Mouse (Mus musculus) CH12.LX (cell line): ENCODE results near the gene Cmklr1. TPM values are rescaled to one million over a fixed set of nuclear protein-coding genes. Genes with fewer than 3 reads are reported as not detected.
A peak's percentile ranks its signal among the peaks of the same experiment; 100 is the strongest.

Experiments
- DNase-seq: peaks from one replicate; pipeline ENCODE4 v3.0.0-alpha.2; 2013; ENCODE audit errors: extremely low read depth
- H3K27ac ChIP-seq: 2 replicates; pipeline ENCODE4 v1.5.1; 2012; ENCODE audit warnings: low read depth, mild to moderate bottlenecking, control low read depth, moderate library complexity; ENCODE audit not compliant: insufficient read depth
- H3K27me3 ChIP-seq: replicated peaks from 2 replicates; pipeline ENCODE3; 2012; ENCODE audit warnings: inconsistent platforms
- H3K36me3 ChIP-seq, 2 experiments: replicated peaks in 1 of 2; 2 replicates each; pipeline versions ENCODE3 to v1.6.1; 2012; ENCODE audit warnings: inconsistent platforms in 1 of 2, low read length in 1 of 2, mild to moderate bottlenecking in 1 of 2, mixed read lengths in 1 of 2, moderate library complexity in 1 of 2; ENCODE audit not compliant: control insufficient read depth in 1 of 2, insufficient read depth in 1 of 2
- H3K4me1 ChIP-seq, 2 experiments: 2 replicates each; pipeline ENCODE4 v1.6.1; 2012; ENCODE audit warnings: inconsistent platforms in 1 of 2, moderate library complexity in 1 of 2; ENCODE audit not compliant: insufficient read depth in 2 of 2, control insufficient read depth in 1 of 2
- H3K4me2 ChIP-seq: 2 replicates; pipeline ENCODE4 v1.6.1; 2012; ENCODE audit warnings: low read depth, mild to moderate bottlenecking, control low read depth; ENCODE audit not compliant: poor library complexity, insufficient read depth, severe bottlenecking
- H3K4me3 ChIP-seq, 3 experiments: fragments of 150-350 bp in 1 of 3; sonication (generic) in 1 of 3; replicated peaks in 1 of 3; 2 replicates each; pipeline versions ENCODE3 to v1.5.1; 2011 to 2012; ENCODE audit warnings: low read depth in 2 of 3, low read length in 2 of 3, mild to moderate bottlenecking in 2 of 3, moderate library complexity in 2 of 3, control low read depth in 1 of 3, improper control_type of control experiment in 1 of 3, inconsistent platforms in 1 of 3, mixed read lengths in 1 of 3; ENCODE audit not compliant: poor library complexity in 1 of 3
- H3K79me2 ChIP-seq: replicated peaks from 2 replicates; pipeline ENCODE4 v1.6.1; 2012; ENCODE audit warnings: mild to moderate bottlenecking, moderate library complexity; ENCODE audit not compliant: control insufficient read depth, poor library complexity, insufficient read depth, severe bottlenecking; ENCODE audit errors: extremely low read depth
- H3K9ac ChIP-seq: 2 replicates; pipeline ENCODE4 v1.6.1; 2012; ENCODE audit warnings: low read depth, mild to moderate bottlenecking, control low read depth, moderate library complexity; ENCODE audit not compliant: insufficient read depth
- H3K9me3 ChIP-seq: replicated peaks from 2 replicates; pipeline ENCODE3; 2012; ENCODE audit warnings: low read length, inconsistent platforms, mixed read lengths
- CHD2 ChIP-seq: IDR thresholded peaks from 2 replicates; pipeline ENCODE4 v1.6.1; 2011; ENCODE audit warnings: low read length, improper control_type of control experiment
- E2F4 ChIP-seq: IDR thresholded peaks from 2 replicates; pipeline ENCODE4 v1.6.1; 2011; ENCODE audit warnings: low read depth, low read length, improper control_type of control experiment; ENCODE audit not compliant: insufficient replicate concordance
- EP300 ChIP-seq: IDR thresholded peaks from 2 replicates; pipeline ENCODE4 v1.6.1; 2011; ENCODE audit warnings: low read length, improper control_type of control experiment
- IRF4 ChIP-seq: IDR thresholded peaks from 2 replicates; pipeline ENCODE4 v1.6.1; 2014; ENCODE audit warnings: low read depth, mild to moderate bottlenecking, inconsistent platforms, low read length, improper control_type of control experiment
- MAFK ChIP-seq: IDR thresholded peaks from 2 replicates; pipeline ENCODE4 v1.6.1; 2011; ENCODE audit warnings: low read length, improper control_type of control experiment; ENCODE audit not compliant: insufficient replicate concordance
- MAX ChIP-seq: IDR thresholded peaks from 2 replicates; pipeline ENCODE4 v1.6.1; 2011; ENCODE audit warnings: low read length, improper control_type of control experiment
- MAZ ChIP-seq: IDR thresholded peaks from 2 replicates; pipeline ENCODE4 v1.6.1; 2012; ENCODE audit warnings: low read depth, mild to moderate bottlenecking, inconsistent platforms, low read length, improper control_type of control experiment, moderate library complexity
- MYC ChIP-seq: IDR thresholded peaks from 2 replicates; pipeline ENCODE4 v1.6.1; 2011; ENCODE audit warnings: low read depth, mild to moderate bottlenecking, improper control_type of control experiment, low read length
- PAX5 ChIP-seq: IDR thresholded peaks from 2 replicates; pipeline ENCODE4 v1.6.1; 2012; ENCODE audit warnings: low read length, inconsistent platforms, mixed read lengths
- POLR2A ChIP-seq: IDR thresholded peaks from 2 replicates; pipeline ENCODE4 v1.6.1; 2011; ENCODE audit warnings: low read depth, mild to moderate bottlenecking, improper control_type of control experiment, low read length
- RAD21 ChIP-seq: IDR thresholded peaks from 2 replicates; pipeline ENCODE4 v1.6.1; 2011; ENCODE audit warnings: low read depth, mild to moderate bottlenecking, low read length, improper control_type of control experiment, moderate library complexity
- TBP ChIP-seq: conservative IDR thresholded peaks from 2 replicates; pipeline ENCODE4 v1.6.1; 2011; ENCODE audit warnings: low read depth, low read length, improper control_type of control experiment
- TCF12 ChIP-seq: IDR thresholded peaks from 2 replicates; pipeline ENCODE4 v1.6.1; 2014; ENCODE audit warnings: low read depth, mild to moderate bottlenecking, inconsistent platforms, low read length, improper control_type of control experiment
- UBTF ChIP-seq: IDR thresholded peaks from 2 replicates; pipeline ENCODE4 v1.6.1; 2012; ENCODE audit warnings: low read depth, mild to moderate bottlenecking, inconsistent platforms, low read length, improper control_type of control experiment, moderate library complexity
- USF1 ChIP-seq: IDR thresholded peaks from 2 replicates; pipeline ENCODE4 v1.6.1; 2014; ENCODE audit warnings: low read depth, mild to moderate bottlenecking, inconsistent platforms, low read length, improper control_type of control experiment
- USF2 ChIP-seq: conservative IDR thresholded peaks from 2 replicates; pipeline ENCODE4 v1.6.1; 2011; ENCODE audit warnings: low read depth, low read length, improper control_type of control experiment
- ZKSCAN1 ChIP-seq: IDR thresholded peaks from 2 replicates; pipeline ENCODE4 v1.6.1; 2012; ENCODE audit warnings: low read depth, inconsistent platforms, low read length, improper control_type of control experiment, borderline replicate concordance
- ZNF384 ChIP-seq: IDR thresholded peaks from 2 replicates; pipeline ENCODE4 v1.6.1; 2012; ENCODE audit warnings: low read depth, low read length, improper control_type of control experiment, inconsistent platforms
- dilution Hi-C: fragments of 300-500 bp; cut with MboI; formaldehyde crosslinking; loops from 2 replicates; pipeline ENCODE4 v1.14.3; 2020; ENCODE audit warnings: low sequenced_read_pairs; ENCODE audit not compliant: extremely low pct_unique_long_range_greater_than_20kb, extremely low pct_ligation_motif_present
- in situ Hi-C: fragments of 300-500 bp; cut with MboI; formaldehyde crosslinking; loops from 3 replicates; pipeline ENCODE4 v1.14.3; 2019; ENCODE audit warnings: low sequenced_read_pairs, low pct_ligation_motif_present, low pct_unique_long_range_greater_than_20kb, mixed read lengths
- polyA plus RNA-seq: library from polyadenylated mRNA; unstranded; fragments of >175 nt; gene quantifications from 2 replicates; pipeline ENCODE4 v1.2.1, GENCODE M21; 2012; ENCODE audit warnings: low read depth; ENCODE audit not compliant: insufficient read length
- total RNA-seq, 2 experiments: library from RNA; depleted of rRNA; stranded (reverse); fragments of 300-350 nt in 1 of 2; fragments of >200 nt in 1 of 2; gene quantifications; 2 replicates each; pipeline ENCODE4 v1.2.3; 2012 to 2014

The Cmklr1 gene
- total and polyA plus RNA-seq, 3 experiments, result not detected

- H3K4me1 ChIP-seq, result peaks cover 0 to 10% of the 10 kb centered on the region in 2 experiments; a peak in 2 of 4 replicates
- peaks cover 86% of the 10 kb centered on the region for H3K27me3 ChIP-seq
- no peak overlapping the region for H3K9ac ChIP-seq
- in situ Hi-C loops, result no loop called here
- no peaks in the 10 kb centered on the region for H3K9me3 ChIP-seq
- H3K27ac ChIP-seq, result no peak overlapping the region
- dilution Hi-C loops, result no loop called here
- TF ChIP-seq TCF12 (peak; percentile 28; the same call in 1 of the 2 replicates), ZKSCAN1 (no peak), MAX (no peak), UBTF (no peak), USF2 (0 out of 2 replicates have a peak, but pooled peaks have one; percentile 9), POLR2A (no peak), ZNF384 (no peak), CHD2 (no peak), TBP (no peak), E2F4 (no peak), MYC (no peak), MAFK (no peak), PAX5 (no peak), MAZ (no peak), EP300 (no peak), USF1 (peak; percentile 15; the same call in 1 of the 2 replicates), RAD21 (no peak)
- H3K4me3 ChIP-seq, result no peak overlapping the region
- H3K79me2 ChIP-seq, result no peaks in the 10 kb centered on the region
- H3K36me3 ChIP-seq, result no peaks in the 10 kb centered on the region
- DNase-seq, result no peak
- no peak overlapping the region for H3K4me2 ChIP-seq
These were observed 22.3 kb downstream of the Cmklr1 start for GRCm38 (mm10) chr5:113627820-113628437.

GRCm38 (mm10) chr5:113626991-113627390, 23.2 kb downstream of the Cmklr1 start:
- in situ Hi-C loops, result no loop called here

More at GRCm38 (mm10) chr5:113626991-113627390, 23.2 kb downstream of the Cmklr1 start:
- Histone ChIP-seq H3K4me3 (no peak overlapping the region), H3K36me3 (no peaks in the 10 kb centered on the region), H3K27me3 (peaks cover 83% of the 10 kb centered on the region), H3K4me1 (peaks cover 0 to 10% of the 10 kb centered on the region in 2 experiments; a peak in 2 of 4 replicates), H3K9me3 (no peaks in the 10 kb centered on the region), H3K4me2 (no peak overlapping the region), H3K27ac (no peak overlapping the region), H3K9ac (no peak overlapping the region), H3K79me2 (no peaks in the 10 kb centered on the region)
- TF ChIP-seq MYC (no peak), EP300 (no peak), IRF4 (no peak)
- dilution Hi-C loops, result no loop called here
- no peak for DNase-seq
